Mouse (Mus musculus) spleen, adult 18-20 months (tissue): ENCODE results near the gene Cacna2d3.

Experiments used
- DNase-seq, 2 experiments: peaks; one replicate each; pipeline ENCODE4 v3.0.0; 2022; ENCODE audit warnings: mixed read lengths in 2 of 2

Gene Cacna2d3

GRCm38 (mm10) chr14:29382786-29383185 lies 338.9 kb downstream of the Cacna2d3 start:
- no peak for DNase-seq

DNA sequence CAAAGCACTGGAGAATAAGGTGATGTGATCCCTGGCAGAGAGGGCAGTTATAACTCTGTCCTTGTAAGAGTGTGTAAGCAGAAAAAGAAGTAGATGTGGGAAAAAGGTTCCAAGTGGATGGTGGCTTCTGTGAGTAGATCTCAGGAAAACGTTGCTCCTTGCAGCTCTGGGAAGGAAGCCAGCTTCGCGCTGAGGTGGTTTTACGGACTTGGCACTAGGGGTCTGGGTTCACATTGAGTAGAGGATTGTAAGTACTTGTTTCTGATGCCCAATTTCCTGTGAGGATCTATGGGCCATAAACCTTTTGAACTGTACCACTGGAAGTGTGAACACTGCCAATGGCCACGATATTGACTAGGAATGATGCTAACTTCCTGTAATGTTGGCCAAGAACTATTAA lies 354.8 kb downstream of the Cacna2d3 start:
- no peak for DNase-seq

DNA sequence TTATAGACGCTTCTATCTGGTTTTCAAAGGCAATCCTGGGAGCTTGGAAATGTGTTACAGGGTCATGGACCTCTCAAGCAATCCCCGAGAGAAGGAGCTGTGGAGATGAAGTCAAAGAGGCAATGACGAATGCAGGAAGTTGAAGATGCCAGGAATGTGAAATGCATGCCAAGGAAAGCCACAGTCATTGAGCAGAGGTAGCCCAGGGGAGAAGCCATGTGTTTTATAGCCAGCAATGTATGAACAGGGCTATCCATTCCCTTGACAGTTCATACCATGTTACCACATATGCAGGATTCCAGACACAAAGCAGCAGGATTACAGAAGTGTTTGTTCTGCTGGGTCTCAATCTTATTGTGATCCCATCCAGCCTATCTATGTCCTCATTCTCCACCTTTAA lies 359.2 kb downstream of the Cacna2d3 start:
- DNase-seq = no peak

GRCm38 (mm10) chr14:29350627-29351026 lies 371.0 kb downstream of the Cacna2d3 start:
- DNase-seq = no peak

GRCm38 (mm10) chr14:29341581-29341980 lies 380.1 kb downstream of the Cacna2d3 start:
- DNase-seq = no peak

- DNase-seq = no peak
These were observed 380.9 kb downstream of the Cacna2d3 start for GRCm38 (mm10) chr14:29340728-29341127.

DNA sequence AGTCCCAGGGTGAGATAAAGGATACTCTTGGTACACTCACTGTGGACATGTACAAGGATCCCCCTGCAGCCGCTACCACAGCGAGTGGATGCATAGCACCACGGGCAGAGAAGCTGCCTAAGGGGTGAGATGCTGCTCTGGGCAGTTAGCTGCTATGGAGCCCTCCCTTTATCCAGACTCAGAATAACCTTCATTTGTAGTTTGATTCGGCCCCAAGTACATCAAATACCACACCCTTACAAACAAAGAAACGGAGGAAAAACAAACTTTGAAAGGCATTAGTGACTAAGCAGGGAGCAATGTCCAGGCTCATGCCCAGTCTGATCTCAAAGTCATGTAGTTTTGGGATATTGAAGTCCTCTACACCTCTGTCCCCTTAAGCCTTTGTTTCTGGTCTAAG lies 386.8 kb downstream of the Cacna2d3 start:
- no peak for DNase-seq

GRCm38 (mm10) chr14:29334216-29334615 lies 387.4 kb downstream of the Cacna2d3 start:
- DNase-seq = no peak

DNA sequence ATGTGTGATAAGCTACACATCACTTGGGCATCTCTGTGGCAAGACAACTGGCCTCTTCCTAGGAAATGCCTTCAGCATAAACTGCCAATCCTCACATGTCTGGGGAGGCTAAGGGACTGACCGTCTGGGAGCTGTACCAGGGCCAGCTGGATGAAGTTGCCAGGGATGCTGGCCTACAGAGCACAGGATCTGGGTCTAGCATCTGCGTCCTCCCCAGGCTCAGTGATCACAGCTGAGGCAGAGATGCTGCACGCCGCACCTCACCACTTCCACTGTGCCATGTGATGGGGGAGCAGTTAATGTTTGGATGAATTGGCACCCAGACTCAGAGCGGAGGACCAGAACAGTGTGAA lies 397.3 kb downstream of the Cacna2d3 start:
- no peak for DNase-seq

- DNase-seq = no peak
These were observed 397.8 kb downstream of the Cacna2d3 start for GRCm38 (mm10) chr14:29323718-29324429.

GRCm38 (mm10) chr14:29313431-29313830 lies 408.2 kb downstream of the Cacna2d3 start:
- DNase-seq = no peak

- DNase-seq = no peak
These were observed 416.0 kb downstream of the Cacna2d3 start for GRCm38 (mm10) chr14:29305623-29306022.

- DNase-seq = no peak
These were observed 425.4 kb downstream of the Cacna2d3 start for GRCm38 (mm10) chr14:29296185-29296754.

GRCm38 (mm10) chr14:29278901-29279300 lies 442.8 kb downstream of the Cacna2d3 start:
- DNase-seq = no peak

DNA sequence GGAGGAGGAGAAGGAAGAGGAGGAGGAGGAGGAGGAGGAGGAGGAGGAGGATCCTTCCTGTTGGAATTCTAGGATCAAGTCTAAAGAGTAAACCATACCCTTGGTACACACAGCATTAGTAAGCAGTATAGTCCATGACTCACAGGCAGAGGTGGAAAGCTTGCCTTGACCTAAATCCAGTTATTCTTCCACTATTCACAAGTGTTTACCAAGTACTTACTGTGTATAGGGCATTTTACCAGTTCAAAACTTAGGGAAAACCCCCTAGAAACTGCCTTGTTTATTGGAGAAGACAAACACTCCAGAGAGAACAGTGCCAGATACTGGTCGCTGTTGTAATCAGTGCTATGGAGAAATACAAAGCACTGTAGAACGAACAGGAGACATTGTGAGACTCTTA lies 443.3 kb downstream of the Cacna2d3 start:
- no peak for DNase-seq

DNA sequence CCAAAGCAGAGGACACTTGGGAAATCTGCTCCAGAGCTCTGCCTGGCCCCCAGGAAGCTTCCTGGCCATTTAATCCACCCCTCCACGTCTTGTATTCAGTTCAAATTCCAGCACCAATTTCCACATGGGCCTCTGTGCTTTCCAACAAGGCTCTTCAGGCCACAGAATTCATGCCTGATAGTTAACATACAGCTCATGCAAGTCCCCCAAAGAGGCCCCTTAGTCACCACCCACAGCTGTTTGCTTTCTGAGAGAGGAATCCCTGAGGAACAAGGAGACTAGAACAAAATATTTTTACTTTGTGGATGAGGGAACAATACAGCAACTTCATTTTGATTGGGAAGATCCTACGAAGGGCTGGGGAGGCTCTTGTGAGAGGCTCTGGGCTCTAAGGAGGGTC lies 444.0 kb downstream of the Cacna2d3 start:
- DNase-seq = no peak

DNA sequence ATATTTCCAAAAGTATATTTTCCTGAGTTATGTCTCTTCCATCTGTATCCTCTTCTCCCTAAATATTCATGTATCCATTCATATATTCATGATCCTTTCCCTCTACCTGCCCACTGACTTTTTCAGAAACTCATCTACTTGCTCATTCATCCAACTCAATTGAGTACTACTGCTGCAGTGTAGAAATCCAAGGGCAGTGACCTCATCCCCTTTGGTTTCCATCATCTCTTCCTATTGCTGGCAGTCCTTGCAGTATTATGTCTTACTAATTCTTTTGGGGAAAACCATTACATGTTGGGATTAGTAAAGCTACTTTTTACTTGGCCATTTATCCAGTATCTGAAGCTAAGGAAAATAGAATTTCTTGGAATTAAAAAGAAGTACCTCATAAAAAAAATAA lies 447.8 kb downstream of the Cacna2d3 start:
- DNase-seq = no peak

GRCm38 (mm10) chr14:29270541-29270940 lies 451.1 kb downstream of the Cacna2d3 start:
- DNase-seq = no peak

DNA sequence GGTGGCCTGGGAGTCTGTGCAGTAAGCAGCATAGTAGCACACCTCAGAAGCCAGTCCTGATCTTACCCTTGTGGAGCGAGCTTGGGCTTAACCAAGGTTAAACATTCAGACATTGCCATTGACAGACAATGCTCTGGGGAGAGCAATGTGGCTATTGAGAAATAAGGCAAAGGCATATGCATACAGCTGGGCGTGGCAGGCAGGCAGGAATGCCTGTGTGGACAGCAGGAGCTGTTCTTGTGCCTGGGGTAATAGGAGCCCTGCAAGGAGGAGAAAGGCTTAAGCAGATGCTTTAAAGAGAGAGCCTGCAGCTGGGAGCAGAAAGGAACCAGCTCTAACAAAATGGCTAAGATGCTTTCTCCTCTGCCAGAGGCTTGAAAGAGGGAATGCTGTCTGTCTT lies 451.8 kb downstream of the Cacna2d3 start:
- DNase-seq = no peak

DNA sequence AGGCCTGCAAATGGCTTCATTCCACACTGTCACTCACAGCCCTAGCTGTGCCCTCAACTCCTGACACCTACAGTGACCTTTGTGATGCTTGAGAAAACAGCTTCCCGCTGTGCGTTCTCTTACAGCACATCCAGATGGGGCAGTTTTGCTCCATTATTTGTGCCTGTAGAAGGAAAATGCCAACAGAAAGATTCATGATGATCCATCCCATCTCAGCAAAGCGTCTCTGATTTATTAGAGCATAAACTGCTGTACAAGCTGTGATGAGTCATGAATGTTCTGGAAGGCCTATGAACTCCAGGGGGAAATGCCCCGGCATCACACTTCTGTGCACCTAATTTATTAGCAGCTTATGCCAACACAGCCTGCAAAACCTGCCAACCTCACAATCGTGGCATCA lies 453.1 kb downstream of the Cacna2d3 start:
- no peak for DNase-seq

DNA sequence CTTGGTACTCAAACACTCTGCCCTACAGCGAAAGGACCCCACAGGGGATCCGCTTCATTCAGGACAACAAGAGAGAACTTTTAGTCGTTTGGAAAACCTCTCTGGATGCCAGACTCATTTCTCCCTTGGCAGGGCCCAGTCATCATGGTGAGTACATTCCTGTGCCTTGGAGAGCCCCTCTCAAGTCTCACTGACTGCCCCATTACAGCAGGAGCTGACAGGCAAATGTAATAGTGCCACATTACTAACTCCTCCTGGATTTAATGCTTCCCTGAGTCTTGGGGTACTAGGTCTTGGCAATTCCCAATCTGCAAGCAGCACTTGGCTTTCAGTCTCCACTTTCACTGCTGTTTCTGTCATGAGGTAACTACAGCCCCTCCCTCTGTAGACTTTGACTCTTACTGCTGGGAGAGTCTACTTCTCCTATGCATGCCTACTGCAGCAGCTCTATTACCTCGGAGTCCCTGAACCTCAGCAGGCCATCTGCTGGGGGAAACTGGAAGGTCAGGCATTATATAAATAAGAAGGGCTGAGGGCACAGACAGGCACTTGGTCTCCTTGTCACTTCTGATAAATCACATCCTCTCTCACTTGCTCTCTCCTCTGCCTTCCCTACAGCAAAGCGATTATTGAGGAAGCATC lies 454.3 kb downstream of the Cacna2d3 start:
- no peak for DNase-seq

DNA sequence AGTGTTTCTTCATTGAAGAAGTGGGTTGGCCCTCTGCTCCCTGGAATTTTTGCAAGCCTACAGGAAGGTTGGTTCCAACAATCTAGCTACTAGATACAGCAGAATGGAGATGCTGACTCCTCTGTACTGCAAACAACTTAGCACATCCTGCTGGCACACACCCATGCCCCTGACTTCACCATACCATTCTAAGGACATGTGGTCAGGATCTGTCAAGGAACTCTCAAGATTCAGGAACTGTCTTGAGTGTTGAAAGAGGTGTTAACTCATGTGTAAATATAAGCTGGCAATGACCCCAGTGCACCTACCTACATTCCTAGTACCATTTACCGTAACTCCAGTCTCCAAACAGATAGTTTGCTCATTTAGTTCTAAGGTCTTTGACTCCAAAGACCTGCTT lies 461.0 kb downstream of the Cacna2d3 start:
- DNase-seq = no peak

DNA sequence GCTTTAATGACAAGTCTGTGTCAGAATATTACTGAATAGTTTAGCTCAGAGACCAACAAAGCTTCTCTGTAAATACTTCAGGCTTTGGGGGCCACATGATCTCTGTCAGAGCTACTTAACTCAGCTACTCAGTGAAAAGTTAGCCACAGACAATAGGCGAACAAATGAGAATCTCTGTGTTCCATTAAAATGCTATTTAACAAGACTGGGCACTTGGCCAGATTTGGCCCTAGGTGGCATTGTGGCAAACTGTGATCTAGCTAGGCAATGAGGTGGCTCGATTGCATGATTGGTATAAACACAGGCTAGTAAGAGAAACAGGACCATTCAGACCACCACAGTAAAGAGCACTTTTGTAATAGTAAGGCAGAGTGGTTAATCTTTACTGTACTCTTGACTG lies 478.1 kb downstream of the Cacna2d3 start:
- DNase-seq = no peak

GRCm38 (mm10) chr14:29238446-29238845 lies 483.2 kb downstream of the Cacna2d3 start:
- DNase-seq = no peak
